Mouse (Mus musculus): ENCODE measurements around the gene Mt1.

Gene Mt1

GRCm38 (mm10) chr8:94205736-94206135 is 26.9 kb downstream of the Mt1 start:
- DNase-seq (ENCODE audit: low read depth): peak; percentile 60

GRCm38 (mm10) chr8:94206256-94206655 is 27.4 kb downstream of the Mt1 start:
- DNase-seq (ENCODE audit: low read depth): no peak

GRCm38 (mm10) chr8:94207491-94207890 is 28.6 kb downstream of the Mt1 start:
- DNase-seq (ENCODE audit: low read depth): no peak

- no peak for DNase-seq (ENCODE audit: low read depth)
These were observed 30.8 kb downstream of the Mt1 start for GRCm38 (mm10) chr8:94209639-94210038.

GRCm38 (mm10) chr8:94210225-94210624 is 31.3 kb downstream of the Mt1 start:
- no peak for DNase-seq (ENCODE audit: low read depth)

- no peak for DNase-seq (ENCODE audit: low read depth)
These were observed 34.9 kb downstream of the Mt1 start for GRCm38 (mm10) chr8:94213819-94214218.

- peak; percentile 94 for DNase-seq (ENCODE audit: low read depth)
These were observed 35.6 kb downstream of the Mt1 start, which contains the start of gene Nup93 for GRCm38 (mm10) chr8:94214252-94215173. Nup93 (plus strand) TSS chr8:94214564.

- no peak for DNase-seq (ENCODE audit: low read depth)
These were observed 48.6 kb downstream of the Mt1 start for GRCm38 (mm10) chr8:94227381-94227939.
